Mouse (Mus musculus): ENCODE results near the gene Ppp1r12a.

DNA sequence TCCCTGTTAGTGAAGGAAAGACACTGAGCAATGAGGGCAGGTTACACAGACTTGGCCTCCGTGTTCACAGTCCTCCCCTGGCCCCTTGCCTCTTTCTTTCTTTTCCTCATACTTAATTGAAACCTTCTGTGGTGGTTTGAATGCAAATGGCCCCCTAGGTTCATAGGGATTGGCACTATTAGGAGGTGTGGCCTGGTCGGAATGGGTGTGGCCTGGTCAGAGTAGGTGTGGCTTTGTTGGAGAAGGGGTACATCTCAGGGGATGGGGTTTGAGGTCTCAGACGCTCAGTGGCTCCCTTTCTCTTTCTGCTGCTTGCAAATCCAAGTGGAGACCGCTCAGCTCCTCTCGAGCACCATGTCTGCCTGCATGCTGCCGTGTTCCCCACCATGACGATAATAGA, 132.8 kb downstream of the Ppp1r12a start:
- TF ChIP-seq POLR2A (IDR thresholded peaks at IDR 0.05; ENCODE audit: insufficient read length, low read depth) = no peak
- no peak for TF ChIP-seq REST (IDR thresholded peaks at IDR 0.05; ENCODE audit: insufficient read depth, insufficient read length)
- TF ChIP-seq CEBPB (IDR thresholded peaks at IDR 0.05; ENCODE audit: insufficient read depth, poor library complexity, severe bottlenecking) = no peak
- TF ChIP-seq MAX (IDR thresholded peaks at IDR 0.05; ENCODE audit: low read depth) = no peak
- TF ChIP-seq USF1 (IDR thresholded peaks at IDR 0.05; ENCODE audit: low read depth) = no peak
- no peak for TF ChIP-seq POLR2AphosphoS2 (IDR thresholded peaks at IDR 0.05; ENCODE audit: insufficient read length, low read depth)

Data from myocyte (in vitro differentiated cells).